Comparison of ENCODE assay signal across 15 mouse cellular contexts in the genomic region with DNA sequence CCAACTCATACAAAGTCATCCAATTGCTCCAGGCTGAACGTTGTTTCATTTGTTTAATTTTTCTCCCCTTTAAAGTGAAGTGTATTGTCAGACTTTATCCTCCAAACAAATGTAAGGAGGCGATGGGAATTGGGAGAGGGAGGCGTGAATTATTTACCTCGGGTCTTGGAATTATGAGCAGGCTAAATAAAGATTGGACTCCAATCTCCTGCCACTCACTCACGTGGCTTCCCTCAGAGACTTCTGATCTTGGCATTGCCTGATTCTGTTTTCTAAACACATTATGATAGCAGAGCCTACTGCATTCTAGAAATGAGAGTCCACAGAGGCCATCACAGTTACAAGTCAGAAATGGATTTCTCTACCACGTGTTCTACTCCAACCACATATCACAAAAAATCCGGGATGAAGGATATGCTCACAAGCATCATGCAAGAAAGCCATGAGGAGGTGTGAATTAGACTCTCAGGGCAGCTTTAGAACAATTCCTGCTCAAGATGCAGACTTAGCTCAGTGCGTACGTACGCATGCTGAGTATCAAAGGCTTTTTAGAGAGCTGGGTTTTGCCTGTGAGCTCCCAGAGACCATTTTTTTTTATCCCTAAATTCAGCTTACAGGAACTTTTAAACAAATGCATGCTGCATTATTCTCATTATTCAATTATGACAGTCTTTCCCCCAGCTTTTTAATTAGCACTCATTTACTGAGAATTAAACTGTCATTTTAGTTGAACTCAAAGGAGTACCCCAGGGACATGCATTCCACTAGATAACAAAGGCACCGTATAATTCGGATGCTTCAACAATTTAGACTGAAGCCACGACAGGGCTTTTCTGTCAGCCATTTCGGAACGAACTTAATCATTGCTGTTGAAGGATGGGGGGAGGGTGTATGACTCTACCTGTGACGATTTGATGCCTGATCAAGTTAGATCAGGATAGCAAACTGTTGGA.
DNase-seq lines count a peak whose midpoint lies in the region; ATAC-seq and TF ChIP-seq lines count a peak whose summit lies in the region.
"Had no signal": no experiment of that assay in that cellular context is flagged by ENCODE, and none has a peak within 500 bp of the region (broad histone marks: within the 10 kb centered on the region; RNA-seq: fewer than 3 reads in every experiment).

No protein-coding gene starts in this region.

- H3K4me1 ChIP-seq in embryonic facial prominence, embryonic 10.5 days = peaks cover 11% of the 10 kb centered on the region
- peaks cover 27% of the 10 kb centered on the region for H3K4me1 ChIP-seq in forebrain, embryonic 12.5 days
- H3K4me1 ChIP-seq in hindbrain, embryonic 15.5 days (replicated peaks) = peaks cover 24% of the 10 kb centered on the region
- peaks cover 26% of the 10 kb centered on the region for H3K4me1 ChIP-seq in neural tube, embryonic 13.5 days (replicated peaks)
- H3K4me1 ChIP-seq: heart, embryonic 13.5 days; limb, embryonic 12.5 days; stomach, embryonic 15.5 days had no signal

- no peak overlapping the region for H3K4me2 ChIP-seq in forebrain, embryonic 12.5 days
- H3K4me2 ChIP-seq in hindbrain, embryonic 15.5 days = no peak overlapping the region
- H3K4me2 ChIP-seq in neural tube, embryonic 13.5 days = no peak overlapping the region
- H3K4me2 ChIP-seq: heart, embryonic 13.5 days; limb, embryonic 12.5 days; stomach, embryonic 15.5 days had no signal

- intact Hi-C loops in gastrocnemius, postnatal 36 days (cut with DNase I) = no loop called here

- H3K4me3 ChIP-seq in embryonic facial prominence, embryonic 10.5 days = no peak overlapping the region
- H3K4me3 ChIP-seq in forebrain, embryonic 12.5 days (replicated peaks) = no peak overlapping the region
- H3K4me3 ChIP-seq in hindbrain, embryonic 15.5 days = no peak overlapping the region
- H3K4me3 ChIP-seq in neural tube, embryonic 13.5 days = no peak overlapping the region
- H3K4me3 ChIP-seq in layer of hippocampus, adult 2 months = no peak overlapping the region
- H3K4me3 ChIP-seq: heart, embryonic 13.5 days; limb, embryonic 12.5 days; stomach, embryonic 15.5 days had no signal

- no peak for TF ChIP-seq CTCF in layer of hippocampus, adult 2 months (conservative IDR thresholded peaks at IDR 0.05)

- H3K9me3 ChIP-seq in embryonic facial prominence, embryonic 10.5 days = no peaks in the 10 kb centered on the region
- no peaks in the 10 kb centered on the region for H3K9me3 ChIP-seq in forebrain, embryonic 12.5 days
- no peaks in the 10 kb centered on the region for H3K9me3 ChIP-seq in hindbrain, embryonic 15.5 days
- H3K9me3 ChIP-seq in neural tube, embryonic 13.5 days = no peaks in the 10 kb centered on the region
- H3K9me3 ChIP-seq: heart, embryonic 13.5 days; limb, embryonic 12.5 days; stomach, embryonic 15.5 days had no signal

- H3K27me3 ChIP-seq in embryonic facial prominence, embryonic 10.5 days (replicated peaks; ENCODE audit: low read depth, poor library complexity, severe bottlenecking) = no peaks in the 10 kb centered on the region
- H3K27me3 ChIP-seq in forebrain, embryonic 12.5 days = no peaks in the 10 kb centered on the region
- no peaks in the 10 kb centered on the region for H3K27me3 ChIP-seq in hindbrain, embryonic 15.5 days
- H3K27me3 ChIP-seq in neural tube, embryonic 13.5 days = no peaks in the 10 kb centered on the region
- H3K27me3 ChIP-seq: CH12.LX; heart, embryonic 13.5 days; limb, embryonic 12.5 days; Patski; stomach, embryonic 15.5 days had no signal

- no peak for DNase-seq in embryonic facial prominence, embryonic 10.5 days (ENCODE audit: low spot score)
- DNase-seq in gastrocnemius, postnatal 36 days = no peak
- no peak for DNase-seq in layer of hippocampus, adult 2 months (ENCODE audit: low spot score in 2 of 2)
- DNase-seq in spleen, postnatal 10 days (ENCODE audit: low spot score in 2 of 2) = no peak
- DNase-seq: cerebellum, postnatal 14 days; kidney, postnatal 10 days; thymus, postnatal 36 days had no signal

- H3K9ac ChIP-seq in forebrain, embryonic 12.5 days = no peak overlapping the region
- H3K9ac ChIP-seq in hindbrain, embryonic 15.5 days = no peak overlapping the region
- H3K9ac ChIP-seq in neural tube, embryonic 13.5 days = no peak overlapping the region
- H3K9ac ChIP-seq: heart, embryonic 13.5 days; limb, embryonic 12.5 days; stomach, embryonic 15.5 days had no signal

- peak overlapping the region; percentile 24; the same call in 1 of the 2 replicates for H3K27ac ChIP-seq in embryonic facial prominence, embryonic 10.5 days (replicated peaks)
- H3K27ac ChIP-seq in forebrain, embryonic 12.5 days = peak overlapping the region; percentile 60
- H3K27ac ChIP-seq in hindbrain, embryonic 15.5 days (replicated peaks) = peak overlapping the region; percentile 53
- peak overlapping the region; percentile 35; the same call in 1 of the 2 replicates for H3K27ac ChIP-seq in neural tube, embryonic 13.5 days (replicated peaks)
- no peak overlapping the region for H3K27ac ChIP-seq in layer of hippocampus, adult 2 months
- H3K27ac ChIP-seq: heart, embryonic 13.5 days; limb, embryonic 12.5 days; stomach, embryonic 15.5 days had no signal

- 0 out of 2 replicates have a peak, but pooled peaks cover 2% of the 10 kb centered on the region for H3K36me3 ChIP-seq in embryonic facial prominence, embryonic 10.5 days (replicated peaks)
- H3K36me3 ChIP-seq in forebrain, embryonic 12.5 days (replicated peaks) = peaks cover under 1% of the 10 kb centered on the region; the same call in 1 of the 2 replicates
- peaks cover 7% of the 10 kb centered on the region for H3K36me3 ChIP-seq in hindbrain, embryonic 15.5 days
- peaks cover 37% of the 10 kb centered on the region for H3K36me3 ChIP-seq in neural tube, embryonic 13.5 days
- H3K36me3 ChIP-seq: heart, embryonic 13.5 days; limb, embryonic 12.5 days; stomach, embryonic 15.5 days had no signal

- no peak for ATAC-seq in forebrain, embryonic 12.5 days (ENCODE audit: low FRiP score)
- peak; percentile 44 for ATAC-seq in hindbrain, embryonic 15.5 days (ENCODE audit: low FRiP score, low read depth)
- no peak for ATAC-seq in neural tube, embryonic 13.5 days (ENCODE audit: low read depth)
- ATAC-seq: Patski had no signal

- 68% methylated on average over 16 of the region's 16 CpGs for WGBS in embryonic facial prominence, embryonic 10.5 days
- 37% methylated on average over 16 of the region's 16 CpGs for WGBS in forebrain, embryonic 12.5 days
- WGBS in hindbrain, embryonic 15.5 days = 37% methylated on average over 16 of the region's 16 CpGs
- 45% methylated on average over 16 of the region's 16 CpGs for WGBS in neural tube, embryonic 13.5 days
